Mouse (Mus musculus): ENCODE measurements around the gene Rps25. TPM values are rescaled to one million over a fixed set of nuclear protein-coding genes. Genes with fewer than 3 reads are reported as not detected.

The Rps25 gene
- polyA plus RNA-seq, 1 experiment from 2014 or later, result 1,489 TPM

GRCm38 (mm10) chr9:44387221-44387620 is 19.7 kb upstream of the Rps25 start:
- Histone ChIP-seq H3K27me3 (ENCODE audit: insufficient read depth, low read length) (no peaks in the 10 kb centered on the region), H3K4me3 (ENCODE audit: low read depth, low read length) (no peak overlapping the region), H3K9me3 (ENCODE audit: low read length) (no peaks in the 10 kb centered on the region), H3K27ac (ENCODE audit: low read depth) (no peak overlapping the region), H3K4me1 (ENCODE audit: insufficient read depth) (no peaks in the 10 kb centered on the region), H3K4me2 (ENCODE audit: low read depth, low read length) (no peak overlapping the region), H3K36me3 (replicated peaks; ENCODE audit: insufficient read depth, low read length) (peaks cover 75% of the 10 kb centered on the region), H3K9ac (replicated peaks) (no peak overlapping the region)
- 73% methylated on average over 3 of the region's 3 CpGs for WGBS (ENCODE audit: insufficient replicate concordance)
- TF ChIP-seq EP300 (IDR thresholded peaks at IDR 0.05; ENCODE audit: low read depth), result no peak
- no peak for TF ChIP-seq CTCF (IDR thresholded peaks at IDR 0.05; ENCODE audit: low read depth)
- DNase-seq (no peak), ATAC-seq (no peak)

DNA sequence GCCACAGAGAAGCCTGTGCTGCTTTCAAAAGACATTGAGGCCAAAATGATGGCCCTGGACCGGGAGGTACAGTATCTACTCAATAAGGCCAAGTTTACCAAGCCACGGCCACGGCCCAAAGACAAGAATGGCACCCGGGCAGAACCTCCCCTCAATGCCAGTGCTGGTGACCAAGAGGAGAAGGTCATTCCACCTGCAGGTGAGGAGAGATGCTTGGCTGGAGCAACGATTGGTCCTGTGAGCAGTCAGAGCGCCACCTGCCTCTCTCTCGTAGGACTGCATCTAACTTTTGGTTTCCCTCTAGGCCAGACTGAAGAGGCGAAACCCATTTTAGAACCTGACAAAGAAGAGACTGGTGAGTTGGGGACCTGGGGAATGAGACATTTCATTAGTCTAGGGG is 17.7 kb upstream of the Rps25 start:
- H3K4me1 ChIP-seq (ENCODE audit: insufficient read depth), result no peaks in the 10 kb centered on the region
- no peak overlapping the region for H3K4me2 ChIP-seq (ENCODE audit: low read depth, low read length)
- 58% methylated on average over 8 of the region's 8 CpGs for WGBS (ENCODE audit: insufficient replicate concordance)
- no peak overlapping the region for H3K9ac ChIP-seq (replicated peaks)
- DNase-seq (peak; percentile 69), ATAC-seq (0 out of 2 replicates have a peak, but pooled peaks have one; percentile 28)
- H3K36me3 ChIP-seq (replicated peaks; ENCODE audit: insufficient read depth, low read length), result peaks cover 61% of the 10 kb centered on the region
- H3K4me3 ChIP-seq (ENCODE audit: low read depth, low read length), result no peak overlapping the region
- H3K27ac ChIP-seq (ENCODE audit: low read depth), result no peak overlapping the region
- TF ChIP-seq EP300 (IDR thresholded peaks at IDR 0.05; ENCODE audit: low read depth), result no peak
- TF ChIP-seq CTCF (IDR thresholded peaks at IDR 0.05; ENCODE audit: low read depth), result peak; percentile 87
- no peaks in the 10 kb centered on the region for H3K9me3 ChIP-seq (ENCODE audit: low read length)
- H3K27me3 ChIP-seq (ENCODE audit: insufficient read depth, low read length), result no peaks in the 10 kb centered on the region

DNA sequence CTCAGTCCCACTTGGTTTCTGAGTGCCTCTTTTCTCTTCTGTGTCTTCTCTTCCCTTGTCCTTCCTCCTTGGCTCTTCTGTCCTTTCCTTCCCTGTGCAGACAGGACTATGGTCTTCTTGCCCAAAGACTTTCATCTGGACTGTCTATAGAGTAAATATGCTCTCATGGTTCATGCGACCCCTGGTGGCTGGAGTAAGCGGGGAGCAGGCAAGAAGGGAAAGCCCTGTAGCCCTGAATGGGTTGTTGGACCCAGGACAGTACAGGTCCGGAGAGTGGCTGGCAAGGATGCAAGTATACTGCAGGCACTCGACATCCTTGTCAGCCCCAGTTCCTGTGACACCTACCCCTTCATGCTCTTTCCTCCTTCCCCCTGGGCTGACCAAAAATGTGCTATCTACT is 15.5 kb upstream of the Rps25 start:
- ATAC-seq, result peak; percentile 52
- no peak overlapping the region for H3K27ac ChIP-seq (ENCODE audit: low read depth)

DNA sequence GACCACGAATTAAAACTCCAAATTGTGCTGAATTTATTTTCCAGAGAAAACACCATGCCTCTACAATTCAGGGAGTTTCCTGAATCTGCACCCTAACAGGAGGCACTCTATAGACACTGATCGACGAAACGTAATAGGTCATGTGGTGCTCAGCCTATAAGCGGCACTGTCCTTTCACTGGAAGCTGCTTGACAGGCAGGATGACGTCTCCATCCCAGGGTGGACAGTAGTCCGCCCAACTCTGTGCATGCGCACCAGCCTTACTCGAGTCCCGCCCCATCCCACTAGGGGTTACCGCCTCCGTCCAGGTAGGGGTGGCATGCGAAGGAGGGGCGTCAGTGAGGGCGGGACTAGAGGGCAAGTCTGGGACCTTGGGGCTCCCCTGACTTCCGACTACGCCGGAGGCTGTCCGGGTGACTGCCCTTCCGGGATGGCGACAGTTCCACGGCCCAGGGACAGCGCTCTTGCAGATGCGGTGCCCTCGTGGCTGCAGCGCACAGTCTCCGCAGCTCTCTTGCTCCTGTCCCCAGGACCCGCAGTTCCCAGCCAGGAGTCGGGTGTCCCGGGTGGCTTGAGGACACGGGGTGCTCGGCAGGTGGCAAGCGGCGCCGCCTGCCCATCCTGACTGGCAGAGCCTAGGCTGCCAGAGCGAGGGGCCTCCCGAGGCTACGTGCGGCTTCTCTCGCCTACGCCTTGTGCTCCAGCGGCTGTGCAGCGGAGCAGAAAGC is 10.1 kb upstream of the Rps25 start, which contains the start of gene Slc37a4:
Gene Slc37a4, plus strand, starts transcription at position 169 of the 728 bp plus-strand sequence.
- Histone ChIP-seq H3K4me2 (ENCODE audit: low read depth, low read length) (peak within 1 kb of the TSS; percentile 95), H3K9ac (replicated peaks) (peak within 1 kb of the TSS; percentile 85), H3K4me1 (ENCODE audit: insufficient read depth) (peaks cover 8% of the 10 kb centered on the region), H3K27ac (ENCODE audit: low read depth) (peak within 1 kb of the TSS; percentile 93), H3K9me3 (ENCODE audit: low read length) (no peaks in the 10 kb centered on the region), H3K27me3 (ENCODE audit: insufficient read depth, low read length) (no peaks in the 10 kb centered on the region), H3K4me3 (ENCODE audit: low read depth, low read length) (peak within 1 kb of the TSS; percentile 79), H3K36me3 (replicated peaks; ENCODE audit: insufficient read depth, low read length) (peaks cover 22% of the 10 kb centered on the region)
- ATAC-seq (peak; percentile 91), DNase-seq (peak; percentile 96)
- peak; percentile 41 for TF ChIP-seq CTCF (IDR thresholded peaks at IDR 0.05; ENCODE audit: low read depth)
- TF ChIP-seq EP300 (IDR thresholded peaks at IDR 0.05; ENCODE audit: low read depth), result no peak
- WGBS (ENCODE audit: insufficient replicate concordance), result 1% methylated on average over 43 of the region's 43 CpGs

More for the DNA sequence above, 15.5 kb upstream of the Rps25 start:
- Histone ChIP-seq H3K4me2 (ENCODE audit: low read depth, low read length) (no peak overlapping the region), H3K4me3 (ENCODE audit: low read depth, low read length) (no peak overlapping the region), H3K36me3 (replicated peaks; ENCODE audit: insufficient read depth, low read length) (peaks cover 43% of the 10 kb centered on the region), H3K9me3 (ENCODE audit: low read length) (no peaks in the 10 kb centered on the region), H3K9ac (replicated peaks) (no peak overlapping the region), H3K27me3 (ENCODE audit: insufficient read depth, low read length) (no peaks in the 10 kb centered on the region), H3K4me1 (ENCODE audit: insufficient read depth) (no peaks in the 10 kb centered on the region)
- TF ChIP-seq CTCF (IDR thresholded peaks at IDR 0.05; ENCODE audit: low read depth), result peak; percentile 93
- TF ChIP-seq EP300 (IDR thresholded peaks at IDR 0.05; ENCODE audit: low read depth), result no peak
- peak; percentile 82 for DNase-seq
- 25% methylated on average over 4 of the region's 4 CpGs for WGBS (ENCODE audit: insufficient replicate concordance)

GRCm38 (mm10) chr9:44398087-44398486 is 8.9 kb upstream of the Rps25 start:
- H3K36me3 ChIP-seq (replicated peaks; ENCODE audit: insufficient read depth, low read length), result peaks cover 34% of the 10 kb centered on the region
- TF ChIP-seq EP300 (IDR thresholded peaks at IDR 0.05; ENCODE audit: low read depth) (no peak), CTCF (IDR thresholded peaks at IDR 0.05; ENCODE audit: low read depth) (no peak)
- peaks cover 8% of the 10 kb centered on the region for H3K4me1 ChIP-seq (ENCODE audit: insufficient read depth)
- peak overlapping the region; percentile 79 for H3K4me3 ChIP-seq (ENCODE audit: low read depth, low read length)
- DNase-seq, result peak; percentile 68
- H3K9me3 ChIP-seq (ENCODE audit: low read length), result no peaks in the 10 kb centered on the region
- 27% methylated on average over 4 of the region's 4 CpGs for WGBS (ENCODE audit: insufficient replicate concordance)
- no peaks in the 10 kb centered on the region for H3K27me3 ChIP-seq (ENCODE audit: insufficient read depth, low read length)
- ATAC-seq, result peak; percentile 37
- H3K9ac ChIP-seq (replicated peaks), result peak overlapping the region; percentile 85
- peak overlapping the region; percentile 95 for H3K4me2 ChIP-seq (ENCODE audit: low read depth, low read length)
- H3K27ac ChIP-seq (ENCODE audit: low read depth), result peak overlapping the region; percentile 93

DNA sequence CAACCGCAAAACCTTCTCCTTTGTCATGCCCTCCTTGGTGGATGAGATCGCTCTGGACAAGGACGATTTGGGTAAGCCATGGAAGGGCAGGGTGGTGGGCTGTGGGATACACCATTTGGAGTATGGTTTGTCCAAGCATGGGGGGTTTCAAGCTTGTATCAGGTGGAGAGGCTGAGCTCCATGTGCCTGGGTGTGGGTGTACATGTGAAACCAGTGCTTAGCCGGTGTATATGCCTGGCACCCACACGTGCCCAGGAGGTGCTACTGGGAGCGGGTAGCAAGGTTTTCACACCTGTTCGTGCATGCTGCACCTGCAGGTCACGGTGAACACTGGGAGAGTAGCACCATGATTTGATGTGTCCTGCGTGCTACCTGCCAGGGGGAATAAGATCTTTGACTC is 8.4 kb upstream of the Rps25 start:
- no peak for TF ChIP-seq EP300 (IDR thresholded peaks at IDR 0.05; ENCODE audit: low read depth)
- no peak for TF ChIP-seq CTCF (IDR thresholded peaks at IDR 0.05; ENCODE audit: low read depth)
- H3K4me2 ChIP-seq (ENCODE audit: low read depth, low read length), result peak overlapping the region; percentile 95
- peak overlapping the region; percentile 79 for H3K4me3 ChIP-seq (ENCODE audit: low read depth, low read length)
- no peaks in the 10 kb centered on the region for H3K27me3 ChIP-seq (ENCODE audit: insufficient read depth, low read length)
- DNase-seq, result no peak
- H3K4me1 ChIP-seq (ENCODE audit: insufficient read depth), result peaks cover 8% of the 10 kb centered on the region
- peak overlapping the region; percentile 93 for H3K27ac ChIP-seq (ENCODE audit: low read depth)
- H3K9me3 ChIP-seq (ENCODE audit: low read length), result no peaks in the 10 kb centered on the region
- H3K36me3 ChIP-seq (replicated peaks; ENCODE audit: insufficient read depth, low read length), result peaks cover 38% of the 10 kb centered on the region
- WGBS (ENCODE audit: insufficient replicate concordance), result 72% methylated on average over 9 of the region's 9 CpGs
- H3K9ac ChIP-seq (replicated peaks), result peak overlapping the region; percentile 85
- no peak for ATAC-seq

Measured in liver, postnatal 0 days (tissue).